Mouse (Mus musculus) T-helper 17 cell (primary cell): ENCODE measurements at regions not wholly inside any gene's neighbourhood (a gene's known extent, or its start where the extent isn't known, plus 50 kb on each side); places are given as distances from the start of the nearest gene placed in this dataset.

Experiments
- in situ Hi-C, 2 experiments: fragments of 300-600 bp; cut with MboI, MseI; formaldehyde crosslinking; loops; 1 replicate in 1 of 2; 2 replicates in 1 of 2; pipeline ENCODE4 v1.15.1; 2025; ENCODE audit warnings: high pct_unique_total_duplicates in 2 of 2

DNA sequence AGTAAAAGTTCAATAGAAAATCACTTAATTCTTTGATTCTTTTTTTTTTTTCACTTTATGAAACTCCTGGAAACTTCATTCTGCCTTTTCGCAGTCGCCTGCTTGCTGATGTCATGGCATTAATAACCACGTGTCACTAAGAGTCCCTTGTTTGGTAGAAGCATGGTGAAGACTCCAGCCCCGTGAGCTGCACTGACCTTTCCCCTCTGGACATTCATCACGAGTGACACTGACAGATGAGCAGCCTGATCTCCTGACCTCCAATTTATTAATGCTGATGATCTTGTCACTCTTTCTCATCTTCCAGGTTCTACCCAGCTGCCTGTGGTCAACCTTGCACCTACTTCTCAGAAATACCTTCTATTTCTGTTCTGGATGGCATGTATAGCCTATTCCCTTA is 867.1 kb upstream of the Slit2 start:
- in situ Hi-C loops = no loop called here

- in situ Hi-C loops = no loop called here
Observed at GRCm38 (mm10) chr5:47095703-47096102, 887.2 kb upstream of the Slit2 start.

DNA sequence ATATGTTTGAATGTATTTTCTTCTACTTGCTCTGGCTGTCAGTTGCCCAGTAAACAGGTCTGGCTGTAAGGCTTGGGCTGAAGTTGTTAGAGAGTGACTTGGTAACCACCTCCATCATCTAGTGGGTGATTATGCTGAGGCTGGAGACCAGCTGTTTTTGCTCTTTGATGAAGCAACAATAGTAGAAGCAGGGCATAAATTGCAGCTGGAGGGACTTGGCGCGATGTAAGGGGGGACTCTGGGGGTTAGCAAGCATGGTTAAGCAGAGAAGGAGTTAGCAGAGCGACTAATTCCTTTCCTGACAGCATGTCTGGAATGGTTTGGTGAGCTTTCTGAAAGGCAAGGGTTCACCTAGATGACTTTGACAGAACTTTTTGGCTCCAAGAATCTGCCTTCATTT is 930.0 kb upstream of the Slit2 start:
- in situ Hi-C loops = loop anchor here in 1 of 2 experiments (25.0 kb wide), 1 partner anchor 1266 kb away; no protein-coding TSS in a partner anchor

DNA sequence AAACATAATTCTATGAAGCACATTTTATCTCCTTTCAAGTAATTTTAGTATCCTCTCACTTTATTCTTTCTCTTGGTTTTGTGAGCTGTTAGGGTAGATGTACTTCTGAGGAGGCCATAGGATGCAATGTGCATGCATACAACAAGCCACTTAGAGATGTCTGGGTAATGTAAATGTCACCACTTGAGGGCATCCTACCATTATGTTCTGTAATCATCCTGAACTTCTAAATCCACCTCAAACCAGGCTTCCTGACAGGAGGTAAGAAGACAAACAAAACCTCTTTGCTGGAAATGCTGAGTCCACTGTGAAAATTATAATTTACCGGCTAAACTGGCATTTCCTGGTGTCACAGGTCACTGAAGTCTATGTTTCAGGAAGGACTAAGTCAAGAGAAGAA is 946.2 kb upstream of the Slit2 start:
- in situ Hi-C loops = no loop called here

DNA sequence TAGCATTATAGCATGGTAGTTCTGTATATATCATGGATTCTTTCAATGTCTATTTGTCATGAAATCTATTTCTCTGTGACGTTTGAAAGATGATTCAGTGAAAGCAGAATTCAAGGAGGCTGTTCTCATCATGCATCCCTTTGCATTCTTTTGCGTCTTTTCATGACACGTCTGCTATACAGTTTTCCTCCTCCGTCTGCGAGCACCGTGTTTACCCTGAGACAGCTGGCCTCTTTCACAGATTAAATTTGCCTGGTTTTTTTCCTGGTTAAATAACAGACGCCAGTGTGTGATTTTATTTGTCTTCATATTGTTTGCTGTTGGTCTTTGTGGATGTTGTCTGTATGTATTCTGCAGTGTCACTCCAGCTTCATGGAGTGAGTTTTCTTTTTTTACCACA is 948.9 kb upstream of the Slit2 start:
- in situ Hi-C loops = no loop called here

- in situ Hi-C loops = no loop called here
Observed at GRCm38 (mm10) chr5:47014351-47014750, 968.6 kb upstream of the Slit2 start.

DNA sequence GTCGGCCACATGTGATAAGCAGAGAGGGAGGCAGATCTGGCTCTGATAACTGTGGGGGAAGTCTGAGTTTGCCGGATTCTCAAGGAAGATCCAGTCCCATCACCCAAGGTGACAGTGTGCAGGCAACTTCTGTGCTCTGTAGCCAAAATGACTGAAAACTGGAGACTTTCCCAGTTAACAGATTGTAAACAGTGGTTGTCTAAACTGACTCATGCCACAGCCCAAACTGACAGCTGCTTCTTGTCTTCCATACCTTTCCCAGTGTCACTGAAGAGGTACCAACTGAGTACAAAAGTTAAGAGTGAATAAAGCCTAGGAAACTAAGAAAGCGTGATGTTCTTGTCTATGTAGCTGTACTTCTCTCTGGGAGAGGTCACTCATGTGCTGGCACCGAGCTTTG is 990.4 kb upstream of the Slit2 start:
- in situ Hi-C loops = no loop called here

- in situ Hi-C loops = no loop called here
Observed at GRCm38 (mm10) chr5:46986519-46986918, 996.4 kb upstream of the Slit2 start.

GRCm38 (mm10) chr5:46980326-46980725 is 1002.6 kb upstream of the Slit2 start:
- in situ Hi-C loops = no loop called here

DNA sequence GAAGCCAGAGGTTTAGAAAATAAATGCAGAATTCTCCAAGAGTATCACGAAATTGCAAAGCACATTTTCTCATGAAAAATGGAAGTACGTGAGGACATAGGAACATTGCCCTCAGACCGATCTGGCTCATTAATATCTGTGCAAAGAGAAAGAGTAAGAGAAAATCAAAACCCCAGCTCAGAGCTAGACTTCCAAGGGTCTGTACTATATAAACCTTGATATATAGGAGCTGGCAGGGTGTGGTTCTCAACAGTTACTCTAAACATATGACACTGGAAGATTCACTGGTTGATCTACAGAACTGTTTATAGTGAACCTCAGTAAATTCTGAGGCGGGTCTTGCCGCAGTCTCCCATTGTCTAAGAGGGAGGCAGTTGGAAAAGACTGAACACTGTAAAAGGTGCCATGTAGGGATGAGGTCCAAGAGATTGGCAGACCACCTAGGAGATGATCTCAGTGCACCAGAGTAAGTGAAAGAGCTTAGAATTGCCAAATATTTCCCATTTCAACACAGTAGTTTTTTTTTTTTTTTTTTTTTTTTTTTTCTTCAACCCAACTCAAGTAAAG is 1014.0 kb upstream of the Slit2 start:
- in situ Hi-C loops = no loop called here

GRCm38 (mm10) chr5:46960749-46961148 is 1022.2 kb upstream of the Slit2 start:
- in situ Hi-C loops = no loop called here

DNA sequence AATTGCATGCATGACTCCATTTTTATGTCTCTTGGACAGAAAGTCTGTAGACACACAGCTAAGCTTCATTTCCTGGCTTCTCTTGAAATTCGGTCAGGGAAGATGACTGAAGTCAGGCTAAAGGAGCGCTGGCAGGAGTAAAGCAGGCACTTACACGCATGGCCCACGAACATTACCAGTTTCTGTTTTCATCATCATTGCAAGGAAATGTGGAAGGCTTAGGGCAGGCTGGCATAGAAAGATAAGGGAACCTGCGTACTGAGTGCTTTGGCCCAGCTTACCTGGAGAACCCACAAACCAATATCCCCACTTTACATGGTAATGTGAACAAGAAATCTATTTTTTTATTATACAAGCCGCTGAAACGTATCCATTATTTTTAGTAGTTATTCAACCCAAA is 1056.6 kb upstream of the Slit2 start:
- in situ Hi-C loops = no loop called here

- in situ Hi-C loops = loop anchor here in 1 of 2 experiments (5.0 kb wide), 1 partner anchor 40 kb away; no protein-coding TSS in a partner anchor
Observed at GRCm38 (mm10) chr5:46901909-46902308, 1044.5 kb upstream of the Lcorl start.

GRCm38 (mm10) chr5:46894037-46894436 is 1036.6 kb upstream of the Lcorl start:
- in situ Hi-C loops = no loop called here

DNA sequence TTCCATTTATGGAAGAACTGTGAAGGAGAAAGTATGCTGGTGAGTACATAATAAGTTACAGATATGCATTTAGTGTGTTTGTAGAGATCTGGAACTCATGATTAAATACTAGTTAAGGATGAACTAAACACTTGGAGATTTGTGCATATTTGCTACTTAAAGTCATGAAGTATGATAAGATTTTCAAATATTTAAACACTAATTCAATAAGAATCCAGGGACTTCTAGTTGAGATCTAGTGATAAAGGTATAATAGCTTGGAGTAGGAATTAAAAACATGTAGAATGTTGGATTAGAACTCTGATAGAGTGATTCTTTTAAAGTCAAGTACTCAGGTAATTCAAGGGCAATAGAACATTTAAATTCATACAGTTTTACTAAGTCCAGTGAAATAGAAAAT is 1026.5 kb upstream of the Lcorl start:
- in situ Hi-C loops = no loop called here

- in situ Hi-C loops = no loop called here
Observed at GRCm38 (mm10) chr5:46856837-46857236, 999.4 kb upstream of the Lcorl start.

DNA sequence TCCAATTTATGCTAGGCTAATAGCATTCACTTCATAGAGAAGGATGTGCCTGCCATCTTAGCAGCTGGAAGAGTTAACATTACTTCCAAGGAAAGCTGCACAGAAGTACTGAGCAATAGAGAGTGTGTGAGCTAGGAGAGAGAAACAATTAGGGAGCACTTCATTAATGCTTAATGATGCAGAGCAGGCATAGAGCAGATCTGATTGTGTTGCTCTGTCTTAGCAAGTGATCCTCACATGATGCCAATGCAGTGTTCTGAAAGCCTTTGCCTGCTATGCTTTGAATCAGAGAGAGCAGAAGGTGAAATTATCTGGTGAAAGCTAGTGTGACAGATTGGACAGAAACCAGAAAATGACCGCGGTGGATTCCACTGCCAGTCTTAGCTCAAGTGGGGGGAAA is 987.8 kb upstream of the Lcorl start:
- in situ Hi-C loops = no loop called here

- in situ Hi-C loops = no loop called here
Observed at GRCm38 (mm10) chr5:46836810-46837209, 979.4 kb upstream of the Lcorl start.

GRCm38 (mm10) chr5:46830797-46831618 is 973.6 kb upstream of the Lcorl start:
- in situ Hi-C loops = no loop called here

GRCm38 (mm10) chr5:46830114-46830513 is 972.7 kb upstream of the Lcorl start:
- in situ Hi-C loops = no loop called here

DNA sequence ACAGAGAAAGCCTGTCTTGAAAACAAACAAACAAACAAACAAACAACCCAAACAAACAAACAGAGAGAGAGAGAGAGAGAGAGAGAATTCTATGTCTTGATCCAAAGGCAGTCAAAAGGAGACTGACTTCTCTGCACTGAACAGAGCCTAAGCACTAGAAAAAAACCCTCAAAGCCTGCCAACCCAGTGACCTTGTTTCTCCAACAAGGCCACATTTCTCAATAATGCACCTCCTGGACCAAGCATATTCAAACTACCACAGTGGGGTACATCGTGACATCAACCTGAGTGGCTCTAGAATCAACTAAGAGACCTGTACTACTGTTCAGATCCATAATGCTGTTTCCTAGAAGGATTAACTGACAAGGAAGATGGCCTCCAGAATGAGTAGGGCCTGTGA is 969.0 kb upstream of the Lcorl start:
- in situ Hi-C loops = no loop called here

DNA sequence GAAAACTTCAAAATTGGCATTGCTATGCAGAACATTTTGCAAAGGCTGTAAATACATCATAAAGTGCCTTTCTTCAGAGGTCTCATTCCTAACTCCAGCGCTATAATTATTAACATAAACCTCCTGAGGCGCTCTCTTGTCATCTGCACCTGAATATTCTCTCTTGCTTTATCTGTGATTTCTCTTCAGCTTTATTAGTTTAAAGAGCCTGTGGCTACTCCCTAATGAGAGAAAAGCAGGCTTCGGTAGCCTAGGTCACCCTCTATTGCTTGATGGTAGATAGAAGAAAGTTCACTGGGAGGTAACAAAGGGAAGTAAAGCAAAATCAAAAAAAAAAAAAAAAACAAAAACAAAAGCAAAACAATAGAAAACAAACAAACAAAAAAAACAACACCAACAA is 967.5 kb upstream of the Lcorl start:
- in situ Hi-C loops = no loop called here

DNA sequence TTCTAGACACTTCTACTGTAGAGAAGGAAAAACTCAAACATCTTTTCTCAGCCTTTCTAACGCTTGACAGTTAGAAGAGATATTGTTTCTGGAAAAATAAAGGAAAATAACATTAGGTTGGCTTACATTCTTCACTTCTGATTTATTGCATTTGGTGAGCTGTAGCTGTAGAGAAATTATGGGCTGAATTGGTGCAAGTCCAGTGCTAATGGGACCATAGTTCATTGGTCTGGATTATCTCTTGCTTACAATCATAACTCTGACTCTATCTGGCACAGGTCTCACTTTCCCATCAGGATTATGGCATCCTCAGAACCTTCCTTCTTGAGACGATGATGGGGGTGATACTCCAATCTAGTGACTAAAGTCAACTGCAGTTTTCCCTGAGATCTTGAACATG is 937.7 kb upstream of the Lcorl start:
- in situ Hi-C loops = no loop called here
